Mouse (Mus musculus) C2C12 (cell line): Measurements from ENCODE around the gene Speg. TPM values are rescaled to one million over a fixed set of nuclear protein-coding genes. Genes with fewer than 3 reads are reported as not detected.
A peak's percentile ranks its signal among the peaks of the same experiment; 100 is the strongest.

ENCODE experiments used
- H3K27me3 ChIP-seq: one replicate; pipeline ENCODE4 v1.6.1; 2011; ENCODE audit not compliant: control insufficient read depth, insufficient read depth, insufficient read length
- H3K36me3 ChIP-seq: one replicate; pipeline ENCODE4 v1.6.1; 2011; ENCODE audit not compliant: control insufficient read depth, insufficient read depth
- H3K4me3 ChIP-seq: one replicate; pipeline ENCODE4 v1.5.1; 2011; ENCODE audit warnings: mild to moderate bottlenecking, control low read depth; ENCODE audit not compliant: poor library complexity, insufficient read depth, severe bottlenecking
- H3K79me2 ChIP-seq: one replicate; pipeline ENCODE4 v1.6.1; 2011; ENCODE audit not compliant: control insufficient read depth, insufficient read depth
- H3K79me3 ChIP-seq: one replicate; pipeline ENCODE4 v1.6.1; 2011; ENCODE audit warnings: low read depth, control low read depth
- H3ac ChIP-seq: one replicate; pipeline ENCODE3; 2011; ENCODE audit warnings: low read depth; ENCODE audit not compliant: control insufficient read depth, insufficient read length
- CEBPB ChIP-seq: IDR thresholded peaks from one replicate; pipeline ENCODE4 v1.6.1; 2011; ENCODE audit warnings: low read depth, mild to moderate bottlenecking, control low read depth, moderate library complexity
- CTCF ChIP-seq: IDR thresholded peaks from one replicate; pipeline ENCODE4 v1.5.1; 2011; ENCODE audit not compliant: control insufficient read depth, insufficient read depth, insufficient read length
- FOSL1 ChIP-seq: IDR thresholded peaks from one replicate; pipeline ENCODE4 v1.8.0; 2011; ENCODE audit warnings: mild to moderate bottlenecking, low read length; ENCODE audit not compliant: poor library complexity, insufficient read depth, severe bottlenecking
- MAX ChIP-seq: IDR thresholded peaks from one replicate; pipeline ENCODE4 v1.6.1; 2011; ENCODE audit warnings: mild to moderate bottlenecking, control low read depth
- MYOD1 ChIP-seq: IDR thresholded peaks from one replicate; pipeline ENCODE4 v1.6.1; 2011; ENCODE audit warnings: low read depth; ENCODE audit not compliant: control insufficient read depth, insufficient read length
- MYOG ChIP-seq: IDR thresholded peaks from one replicate; pipeline ENCODE4 v1.6.1; 2011; ENCODE audit not compliant: control insufficient read depth, insufficient read length; ENCODE audit errors: extremely low read depth
- USF1 ChIP-seq: IDR thresholded peaks from one replicate; pipeline ENCODE4 v1.6.1; 2011; ENCODE audit warnings: low read depth, mild to moderate bottlenecking, control low read depth, moderate library complexity
- polyA plus RNA-seq: library from polyadenylated mRNA; unstranded; fragments of >200 nt; fragmentation: generic; extraction: Trizol; gene quantifications from one replicate; pipeline ENCODE4 v1.2.1, GENCODE M21; 2012; ENCODE audit warnings: missing spikeins

Speg gene
- polyA plus RNA-seq, 1 experiment, result 29.4 TPM

DNA sequence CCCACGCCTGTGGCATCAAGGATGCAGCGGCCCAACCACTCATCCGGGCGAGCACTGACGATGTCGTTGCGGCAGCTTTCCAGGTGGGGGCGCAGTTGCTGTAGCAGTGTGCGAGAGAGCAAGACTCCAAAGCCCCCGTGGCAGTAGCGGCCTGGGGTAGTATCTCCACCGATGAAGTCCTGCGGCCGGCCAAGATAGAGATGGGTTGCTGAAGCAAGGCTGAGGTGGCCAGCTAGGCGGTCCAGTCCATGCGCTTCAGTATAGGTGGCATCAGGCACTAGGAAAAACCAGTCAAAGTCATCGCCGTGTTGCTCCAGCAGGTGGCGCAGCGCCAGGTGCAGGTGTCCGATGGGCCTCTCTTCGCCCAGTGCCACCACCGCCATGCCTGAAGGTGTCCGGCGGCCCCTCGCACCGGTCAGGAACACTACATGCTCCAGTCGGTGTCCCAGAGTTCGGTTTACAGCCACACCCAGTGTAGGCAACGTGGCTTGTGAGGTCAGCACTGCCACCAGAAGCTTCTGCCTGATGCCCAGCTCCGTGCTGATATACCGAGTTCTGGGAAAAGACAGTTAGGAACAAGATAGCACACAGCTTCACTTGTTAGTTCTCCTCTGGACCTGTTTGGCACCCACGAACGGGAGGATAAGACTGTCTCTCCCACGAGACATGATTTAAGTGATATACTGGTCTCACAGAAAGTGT lies 102.3 kb downstream of the Speg start:
- H3ac ChIP-seq, result no peak overlapping the region
- no peak overlapping the region for H3K4me3 ChIP-seq
- H3K36me3 ChIP-seq, result peaks cover 21% of the 10 kb centered on the region
- TF ChIP-seq MAX, result no peak
- peak; percentile 84 for TF ChIP-seq CTCF
- TF ChIP-seq MYOD1, result peak; percentile 35
- TF ChIP-seq FOSL1, result no peak
- no peak for TF ChIP-seq MYOG
- no peak for TF ChIP-seq USF1
- H3K27me3 ChIP-seq, result no peaks in the 10 kb centered on the region
- H3K79me2 ChIP-seq, result peaks cover 24% of the 10 kb centered on the region
- no peaks in the 10 kb centered on the region for H3K79me3 ChIP-seq

DNA sequence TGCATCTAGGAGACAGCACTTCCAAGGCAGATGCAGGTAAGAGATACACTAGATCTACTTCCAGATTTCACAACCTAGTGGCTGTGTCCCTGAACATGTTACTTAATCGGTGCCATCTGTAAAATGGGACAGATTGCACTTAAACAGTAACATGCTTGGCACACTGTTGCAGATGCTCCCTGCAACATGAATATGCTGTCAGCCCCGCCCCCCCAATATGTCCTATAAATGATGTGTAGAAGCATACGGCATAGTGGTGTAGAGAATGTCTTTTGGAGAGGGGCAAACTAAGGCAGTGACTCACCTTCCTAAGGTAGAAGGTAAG lies 102.8 kb downstream of the Speg start:
- Histone ChIP-seq H3K36me3 (peaks cover 21% of the 10 kb centered on the region), H3K4me3 (peak overlapping the region; percentile 55), H3K27me3 (no peaks in the 10 kb centered on the region), H3K79me3 (no peaks in the 10 kb centered on the region), H3ac (peak overlapping the region; percentile 80), H3K79me2 (peaks cover 24% of the 10 kb centered on the region)
- no peak for TF ChIP-seq FOSL1
- no peak for TF ChIP-seq MAX
- no peak for TF ChIP-seq MYOG
- TF ChIP-seq CTCF, result no peak
- TF ChIP-seq CEBPB, result no peak

DNA sequence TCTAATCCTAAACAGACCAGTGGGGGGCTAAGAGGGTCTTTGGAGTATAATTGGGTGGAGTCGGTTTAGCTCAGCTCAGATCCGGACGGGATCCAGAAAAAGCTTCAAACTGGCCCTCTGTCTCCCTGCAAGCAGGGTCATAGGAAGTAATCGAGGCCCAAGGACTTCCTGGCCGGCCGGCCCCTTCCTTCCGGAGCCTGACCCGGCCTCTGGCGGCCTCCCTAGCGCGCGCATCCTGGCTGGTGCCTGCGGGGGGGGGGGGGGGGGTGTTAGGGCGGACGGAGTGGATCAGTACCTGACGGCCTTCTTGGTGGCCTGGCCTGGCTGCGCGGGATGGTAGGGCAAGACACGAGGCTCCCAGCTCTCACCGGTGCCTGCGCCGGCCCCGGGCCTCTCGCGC lies 103.4 kb downstream of the Speg start:
- Histone ChIP-seq H3K4me3 (peak overlapping the region; percentile 55), H3K27me3 (no peaks in the 10 kb centered on the region), H3K36me3 (peaks cover 21% of the 10 kb centered on the region), H3K79me3 (no peaks in the 10 kb centered on the region), H3K79me2 (peaks cover 24% of the 10 kb centered on the region), H3ac (peak overlapping the region; percentile 80)
- TF ChIP-seq CTCF (no peak), FOSL1 (no peak), USF1 (no peak), MYOD1 (no peak), CEBPB (no peak), MAX (no peak), MYOG (no peak)

DNA sequence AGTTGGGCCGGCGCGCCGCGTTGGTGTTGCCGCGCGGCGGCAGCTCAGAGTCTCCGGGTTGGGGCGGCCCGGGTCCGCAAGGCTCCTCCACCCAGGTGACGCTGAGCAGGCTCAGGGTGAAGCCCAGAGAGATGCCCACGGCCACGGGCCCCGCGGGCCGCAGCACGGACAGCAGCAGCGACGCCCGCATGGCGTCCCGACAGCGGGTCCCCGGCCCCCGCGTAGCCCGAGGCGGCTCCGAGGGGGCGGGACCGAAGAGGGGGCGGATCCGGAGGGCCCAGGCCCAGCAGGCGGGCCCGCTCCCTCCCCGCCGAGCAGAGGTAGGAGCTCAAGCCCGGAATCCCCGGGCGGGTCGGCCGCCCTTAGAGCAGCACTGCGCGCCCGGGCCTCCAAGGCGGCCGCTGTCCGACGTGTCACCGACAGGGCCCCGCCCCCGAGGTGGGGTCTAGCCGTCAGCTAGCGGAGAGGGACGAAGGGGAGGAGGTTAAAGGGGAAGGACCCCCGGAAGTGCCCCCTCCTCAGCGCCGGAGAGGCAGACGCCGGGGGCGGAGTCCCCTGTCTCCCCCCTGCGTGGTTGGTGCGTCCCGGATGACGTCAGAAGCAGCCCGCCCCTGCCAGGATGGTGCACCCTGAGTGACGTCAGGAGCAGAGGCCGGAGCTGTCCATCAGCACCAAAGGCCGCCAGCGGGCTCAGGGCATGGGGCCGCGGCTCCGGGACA lies 104.0 kb downstream of the Speg start, which contains the start of the genes Chpf and Tmem198:
Chpf (minus strand) TSS at position 392 of the 719 bp plus-strand sequence.
Tmem198 (plus strand) TSS at position 617 of the 719 bp plus-strand sequence.
- Histone ChIP-seq H3K4me3 (peak within 1 kb of the TSS; percentile 55), H3K79me3 (no peaks in the 10 kb centered on the region), H3K79me2 (peaks cover 24% of the 10 kb centered on the region), H3ac (peak within 1 kb of the TSS; percentile 80), H3K27me3 (no peaks in the 10 kb centered on the region), H3K36me3 (peaks cover 21% of the 10 kb centered on the region)
- no peak for TF ChIP-seq MYOD1
- peak; percentile 17 for TF ChIP-seq MAX
- TF ChIP-seq FOSL1, result no peak
- no peak for TF ChIP-seq CEBPB
- no peak for TF ChIP-seq CTCF

DNA sequence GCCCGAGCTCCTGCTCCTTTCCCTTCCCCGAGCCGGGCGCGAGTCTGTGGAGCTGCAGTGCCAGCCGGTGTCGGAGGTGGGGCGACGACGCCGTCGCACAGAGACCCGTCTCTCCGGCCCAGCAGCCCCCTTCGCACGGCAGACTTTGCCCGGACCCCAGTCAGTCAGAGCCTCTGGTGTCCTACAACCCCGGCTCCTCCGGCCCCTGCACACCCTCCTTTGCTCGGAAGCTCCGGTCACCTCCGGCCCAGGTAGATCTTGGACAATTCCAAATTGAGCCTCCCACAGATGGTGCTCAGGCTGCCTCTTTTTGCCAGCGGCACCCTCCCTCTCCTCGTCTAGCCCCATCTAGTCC lies 104.5 kb downstream of the Speg start:
- H3K36me3 ChIP-seq, result peaks cover 19% of the 10 kb centered on the region
- no peaks in the 10 kb centered on the region for H3K79me3 ChIP-seq
- no peak for TF ChIP-seq USF1
- no peak for TF ChIP-seq MAX
- TF ChIP-seq MYOD1, result no peak
- TF ChIP-seq FOSL1, result no peak
- no peak for TF ChIP-seq MYOG
- no peak for TF ChIP-seq CEBPB
- TF ChIP-seq CTCF, result no peak
- peaks cover 24% of the 10 kb centered on the region for H3K79me2 ChIP-seq
- peak overlapping the region; percentile 55 for H3K4me3 ChIP-seq
- peak overlapping the region; percentile 36 for H3ac ChIP-seq
- H3K27me3 ChIP-seq, result no peaks in the 10 kb centered on the region

DNA sequence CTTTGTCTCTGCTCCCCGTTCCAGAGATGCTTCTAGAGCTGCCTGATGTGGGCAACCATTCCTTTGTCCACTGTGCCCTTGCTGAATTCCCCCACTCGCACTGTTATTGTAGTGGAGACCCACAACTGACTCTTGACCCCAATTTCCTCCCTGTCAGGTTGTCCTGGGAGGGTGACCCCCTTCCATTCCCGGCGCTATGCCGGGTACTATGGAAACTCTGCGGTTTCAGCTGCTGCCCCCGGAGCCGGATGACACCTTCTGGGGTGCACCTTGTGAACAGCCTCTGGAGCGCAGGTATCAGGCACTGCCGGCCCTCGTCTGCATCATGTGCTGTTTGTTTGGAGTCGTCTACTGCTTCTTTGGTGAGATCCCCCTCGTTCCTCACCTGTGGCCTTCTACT lies 104.9 kb downstream of the Speg start:
- Histone ChIP-seq H3ac (no peak overlapping the region), H3K36me3 (peaks cover 15% of the 10 kb centered on the region), H3K79me2 (peaks cover 24% of the 10 kb centered on the region), H3K4me3 (no peak overlapping the region), H3K79me3 (no peaks in the 10 kb centered on the region), H3K27me3 (no peaks in the 10 kb centered on the region)
- TF ChIP-seq MAX, result no peak
- TF ChIP-seq CEBPB, result no peak
- TF ChIP-seq MYOG, result no peak
- TF ChIP-seq FOSL1, result no peak
- TF ChIP-seq MYOD1, result no peak
- no peak for TF ChIP-seq CTCF
- no peak for TF ChIP-seq USF1
